Mouse (Mus musculus): Measurements from ENCODE around the gene Bicd1. TPM values are rescaled to one million over a fixed set of nuclear protein-coding genes. Genes with fewer than 3 reads are reported as not detected.
A peak's percentile ranks its signal among the peaks of the same experiment; 100 is the strongest.
"Not testable (repeated sequence)": the region's sequence is repeated elsewhere in the genome, so short reads cannot be mapped to it uniquely, and the experiment has no call there.

The Bicd1 gene
- polyA plus RNA-seq (2014; fragmentation: Nextera tagmentation; extraction: Ambion mirVana) = 57.3 and 63.7 TPM in 2 replicates

DNA sequence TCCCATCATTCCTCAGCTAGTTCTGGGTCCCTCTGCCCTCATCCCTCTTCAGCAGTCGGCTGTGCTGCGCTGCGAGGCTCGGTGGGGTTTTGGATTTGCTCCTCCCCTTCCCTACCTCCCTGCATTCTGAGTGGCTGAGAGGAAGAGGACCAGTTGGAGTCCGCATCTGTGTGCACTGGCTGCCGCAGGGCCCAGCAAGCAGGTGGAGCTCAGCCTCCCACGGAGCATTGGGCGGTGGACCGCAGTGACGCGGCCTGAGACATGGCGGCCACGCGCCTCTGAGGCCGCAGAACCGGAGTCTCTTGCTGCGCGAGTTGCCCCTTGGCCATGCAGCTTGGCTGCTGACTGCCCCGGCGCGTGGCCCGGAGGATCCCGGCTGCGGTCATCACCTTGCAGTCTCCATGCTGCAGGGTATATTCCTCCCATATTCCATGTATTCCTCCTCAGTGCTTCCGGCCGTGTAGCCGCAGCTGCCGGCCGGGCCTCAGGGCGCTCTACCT is at the start of gene Bicd1:
Bicd1 (plus strand) TSS at position 54 of the 500 bp plus-strand sequence.
- under 1% methylated on average over 30 of the region's 30 CpGs for WGBS
- H3K27me3 ChIP-seq (ENCODE audit: control insufficient read depth, insufficient read depth, low read length) = no peaks in the 10 kb centered on the region
- H3K9me3 ChIP-seq (ENCODE audit: control insufficient read depth, low read length) = no peaks in the 10 kb centered on the region
- ATAC-seq (ENCODE audit: low read depth) = peak; percentile 100
- peak within 1 kb of the TSS; percentile 75 for H3K4me2 ChIP-seq (ENCODE audit: low read depth, low read length)
- H3K9ac ChIP-seq (replicated peaks; ENCODE audit: low read depth, low read length) = peak within 1 kb of the TSS; percentile 87
- peaks cover 3% of the 10 kb centered on the region; the same call in 1 of the 2 replicates for H3K4me1 ChIP-seq (ENCODE audit: control insufficient read depth, insufficient read depth, low read length)
- peak within 1 kb of the TSS; percentile 81 for H3K4me3 ChIP-seq (ENCODE audit: low read depth, low read length)
- peak within 1 kb of the TSS; percentile 95 for H3K27ac ChIP-seq (ENCODE audit: low read depth, low read length)
- H3K36me3 ChIP-seq (ENCODE audit: control insufficient read depth, insufficient read depth, low read length) = no peaks in the 10 kb centered on the region

- H3K27me3 ChIP-seq (ENCODE audit: control insufficient read depth, insufficient read depth, low read length); H3K4me1 ChIP-seq (ENCODE audit: control insufficient read depth, insufficient read depth, low read length); H3K9ac ChIP-seq (replicated peaks; ENCODE audit: low read depth, low read length); H3K36me3 ChIP-seq (ENCODE audit: control insufficient read depth, insufficient read depth, low read length); ATAC-seq (ENCODE audit: low read depth); H3K4me3 ChIP-seq (ENCODE audit: low read depth, low read length); H3K4me2 ChIP-seq (ENCODE audit: low read depth, low read length); H3K27ac ChIP-seq (ENCODE audit: low read depth, low read length); H3K9me3 ChIP-seq (ENCODE audit: control insufficient read depth, low read length): not testable (repeated sequence)
- 96% methylated on average over 20 of the region's 20 CpGs for WGBS
These were observed 46.2 kb upstream of the Bicd1 start for GRCm38 (mm10) chr6:149362533-149362932.

- not testable (repeated sequence) for H3K4me2 ChIP-seq (ENCODE audit: low read depth, low read length); ATAC-seq (ENCODE audit: low read depth)
- 97% methylated on average over 2 of the region's 2 CpGs for WGBS
These were observed 42.7 kb upstream of the Bicd1 start for GRCm38 (mm10) chr6:149365975-149366374.

GRCm38 (mm10) chr6:149366403-149366802 is 42.3 kb upstream of the Bicd1 start:
- 90% methylated on average over 2 of the region's 2 CpGs for WGBS
- Histone ChIP-seq H3K36me3 (ENCODE audit: control insufficient read depth, insufficient read depth, low read length) (no peaks in the 10 kb centered on the region), H3K27ac (ENCODE audit: low read depth, low read length) (no peak overlapping the region), H3K27me3 (ENCODE audit: control insufficient read depth, insufficient read depth, low read length) (no peaks in the 10 kb centered on the region), H3K9ac (replicated peaks; ENCODE audit: low read depth, low read length) (no peak overlapping the region), H3K4me1 (ENCODE audit: control insufficient read depth, insufficient read depth, low read length) (no peaks in the 10 kb centered on the region), H3K9me3 (ENCODE audit: control insufficient read depth, low read length) (no peaks in the 10 kb centered on the region), H3K4me2 (ENCODE audit: low read depth, low read length) (no peak overlapping the region), H3K4me3 (ENCODE audit: low read depth, low read length) (no peak overlapping the region)
- no peak for ATAC-seq (ENCODE audit: low read depth)

More at GRCm38 (mm10) chr6:149365975-149366374, 42.7 kb upstream of the Bicd1 start:
- H3K4me3 ChIP-seq (ENCODE audit: low read depth, low read length); H3K27me3 ChIP-seq (ENCODE audit: control insufficient read depth, insufficient read depth, low read length); H3K36me3 ChIP-seq (ENCODE audit: control insufficient read depth, insufficient read depth, low read length); H3K9me3 ChIP-seq (ENCODE audit: control insufficient read depth, low read length); H3K9ac ChIP-seq (replicated peaks; ENCODE audit: low read depth, low read length); H3K4me1 ChIP-seq (ENCODE audit: control insufficient read depth, insufficient read depth, low read length); H3K27ac ChIP-seq (ENCODE audit: low read depth, low read length): not testable (repeated sequence)

- no peaks in the 10 kb centered on the region for H3K36me3 ChIP-seq (ENCODE audit: control insufficient read depth, insufficient read depth, low read length)
- H3K9ac ChIP-seq (replicated peaks; ENCODE audit: low read depth, low read length) = no peak overlapping the region
- H3K4me2 ChIP-seq (ENCODE audit: low read depth, low read length) = no peak overlapping the region
- H3K4me3 ChIP-seq (ENCODE audit: low read depth, low read length) = no peak overlapping the region
- ATAC-seq (ENCODE audit: low read depth) = no peak
- no peaks in the 10 kb centered on the region for H3K9me3 ChIP-seq (ENCODE audit: control insufficient read depth, low read length)
- no peaks in the 10 kb centered on the region for H3K27me3 ChIP-seq (ENCODE audit: control insufficient read depth, insufficient read depth, low read length)
- no peak overlapping the region for H3K27ac ChIP-seq (ENCODE audit: low read depth, low read length)
- no peaks in the 10 kb centered on the region for H3K4me1 ChIP-seq (ENCODE audit: control insufficient read depth, insufficient read depth, low read length)
- 70% methylated on average over 2 of the region's 2 CpGs for WGBS
These were observed 33.7 kb upstream of the Bicd1 start for GRCm38 (mm10) chr6:149374986-149375457.

- no peak overlapping the region for H3K4me3 ChIP-seq (ENCODE audit: low read depth, low read length)
- WGBS = 77% methylated on average over 2 of the region's 2 CpGs
- no peaks in the 10 kb centered on the region for H3K36me3 ChIP-seq (ENCODE audit: control insufficient read depth, insufficient read depth, low read length)
- H3K4me2 ChIP-seq (ENCODE audit: low read depth, low read length) = no peak overlapping the region
- no peaks in the 10 kb centered on the region for H3K4me1 ChIP-seq (ENCODE audit: control insufficient read depth, insufficient read depth, low read length)
- no peaks in the 10 kb centered on the region for H3K27me3 ChIP-seq (ENCODE audit: control insufficient read depth, insufficient read depth, low read length)
- no peak for ATAC-seq (ENCODE audit: low read depth)
- H3K9me3 ChIP-seq (ENCODE audit: control insufficient read depth, low read length) = no peaks in the 10 kb centered on the region
- no peak overlapping the region for H3K27ac ChIP-seq (ENCODE audit: low read depth, low read length)
- no peak overlapping the region for H3K9ac ChIP-seq (replicated peaks; ENCODE audit: low read depth, low read length)
These were observed 25.2 kb upstream of the Bicd1 start for GRCm38 (mm10) chr6:149383531-149383930.

- Histone ChIP-seq H3K4me2 (ENCODE audit: low read depth, low read length) (no peak overlapping the region), H3K9me3 (ENCODE audit: control insufficient read depth, low read length) (no peaks in the 10 kb centered on the region), H3K36me3 (ENCODE audit: control insufficient read depth, insufficient read depth, low read length) (no peaks in the 10 kb centered on the region), H3K4me3 (ENCODE audit: low read depth, low read length) (no peak overlapping the region), H3K27me3 (ENCODE audit: control insufficient read depth, insufficient read depth, low read length) (no peaks in the 10 kb centered on the region), H3K27ac (ENCODE audit: low read depth, low read length) (no peak overlapping the region), H3K9ac (replicated peaks; ENCODE audit: low read depth, low read length) (no peak overlapping the region), H3K4me1 (ENCODE audit: control insufficient read depth, insufficient read depth, low read length) (no peaks in the 10 kb centered on the region)
- WGBS = 13% methylated on average over 3 of the region's 3 CpGs
- no peak for ATAC-seq (ENCODE audit: low read depth)
These were observed 22.3 kb upstream of the Bicd1 start for GRCm38 (mm10) chr6:149386389-149386788.

- 94% methylated on average over 2 of the region's 2 CpGs for WGBS
- H3K4me1 ChIP-seq (ENCODE audit: control insufficient read depth, insufficient read depth, low read length); H3K27me3 ChIP-seq (ENCODE audit: control insufficient read depth, insufficient read depth, low read length); H3K9me3 ChIP-seq (ENCODE audit: control insufficient read depth, low read length); H3K27ac ChIP-seq (ENCODE audit: low read depth, low read length); H3K9ac ChIP-seq (replicated peaks; ENCODE audit: low read depth, low read length); H3K4me2 ChIP-seq (ENCODE audit: low read depth, low read length); H3K4me3 ChIP-seq (ENCODE audit: low read depth, low read length); ATAC-seq (ENCODE audit: low read depth); H3K36me3 ChIP-seq (ENCODE audit: control insufficient read depth, insufficient read depth, low read length): not testable (repeated sequence)
These were observed 19.1 kb upstream of the Bicd1 start for GRCm38 (mm10) chr6:149389626-149390025.

- no peak for ATAC-seq (ENCODE audit: low read depth)
- H3K9ac ChIP-seq (replicated peaks; ENCODE audit: low read depth, low read length) = no peak overlapping the region
- no peak overlapping the region for H3K27ac ChIP-seq (ENCODE audit: low read depth, low read length)
These were observed 9.3 kb upstream of the Bicd1 start for GRCm38 (mm10) chr6:149399396-149399795.

More at GRCm38 (mm10) chr6:149399396-149399795, 9.3 kb upstream of the Bicd1 start:
- H3K4me2 ChIP-seq (ENCODE audit: low read depth, low read length) = no peak overlapping the region
- no peaks in the 10 kb centered on the region for H3K9me3 ChIP-seq (ENCODE audit: control insufficient read depth, low read length)
- H3K4me3 ChIP-seq (ENCODE audit: low read depth, low read length) = no peak overlapping the region
- H3K27me3 ChIP-seq (ENCODE audit: control insufficient read depth, insufficient read depth, low read length) = no peaks in the 10 kb centered on the region
- no peaks in the 10 kb centered on the region for H3K36me3 ChIP-seq (ENCODE audit: control insufficient read depth, insufficient read depth, low read length)
- no peaks in the 10 kb centered on the region for H3K4me1 ChIP-seq (ENCODE audit: control insufficient read depth, insufficient read depth, low read length)

Data from neural tube, embryonic 14.5 days (tissue).